Mouse (Mus musculus) heart, postnatal 0 days (tissue): ENCODE measurements around the gene Rgn. TPM values are rescaled to one million over a fixed set of nuclear protein-coding genes. Genes with fewer than 3 reads are reported as not detected.
A peak's percentile ranks its signal among the peaks of the same experiment; 100 is the strongest.

ENCODE experiments used
- ATAC-seq: fragments of 200-750 bp; cut with Nextera tagmentation; 2 replicates; pipeline ENCODE4 v1.8.0; 2017; ENCODE audit warnings: low read depth, moderate number of reproducible peaks, moderate library complexity; ENCODE audit not compliant: insufficient read depth
- DNase-seq: peaks from one replicate; pipeline ENCODE4 v3.0.0-alpha.2; 2016; ENCODE audit warnings: low spot score
- H3K27ac ChIP-seq: fragments of 300-500 bp; sonication (generic); 2 replicates; pipeline ENCODE4 v1.5.1; 2014; ENCODE audit warnings: low read depth, mild to moderate bottlenecking
- H3K27me3 ChIP-seq: fragments of 300-500 bp; sonication (generic); 2 replicates; pipeline ENCODE4 v1.6.1; 2014; ENCODE audit warnings: low read length, mixed read lengths; ENCODE audit not compliant: control insufficient read depth, insufficient read depth
- H3K36me3 ChIP-seq: fragments of 300-500 bp; sonication (generic); replicated peaks from 2 replicates; pipeline ENCODE4 v1.6.1; 2014; ENCODE audit warnings: low read length, mixed read lengths; ENCODE audit not compliant: control insufficient read depth, insufficient read depth
- H3K4me1 ChIP-seq: fragments of 300-500 bp; sonication (generic); 2 replicates; pipeline ENCODE4 v1.6.1; 2014; ENCODE audit warnings: antibody characterized with exemption; ENCODE audit not compliant: control insufficient read depth, insufficient read depth
- H3K4me2 ChIP-seq: fragments of 300-500 bp; sonication (generic); 2 replicates; pipeline ENCODE4 v1.6.1; 2014; ENCODE audit warnings: low read depth, mild to moderate bottlenecking, low read length, moderate library complexity
- H3K4me3 ChIP-seq: fragments of 300-500 bp; sonication (generic); 2 replicates; pipeline ENCODE4 v1.5.1; 2014; ENCODE audit warnings: low read depth, low read length
- H3K9ac ChIP-seq: fragments of 300-500 bp; sonication (generic); replicated peaks from 2 replicates; pipeline ENCODE4 v1.6.1; 2014; ENCODE audit warnings: low read depth, low read length, mixed read lengths
- H3K9me3 ChIP-seq: fragments of 300-500 bp; sonication (generic); replicated peaks from 2 replicates; pipeline ENCODE4 v1.6.1; 2016; ENCODE audit warnings: low read length; ENCODE audit not compliant: control insufficient read depth
- CTCF ChIP-seq: IDR thresholded peaks from 2 replicates; pipeline ENCODE4 v1.5.1; 2016; ENCODE audit warnings: antibody characterized with exemption, control low read depth, low read depth
- EP300 ChIP-seq: IDR thresholded peaks from 2 replicates; pipeline ENCODE4 v1.6.1; 2016; ENCODE audit warnings: antibody characterized with exemption, low read depth
- WGBS: fragments of 180-500 bp; shearing (Covaris S2); extraction: QIAGEN DNeasy Blood & Tissue Kit; methylation state at CpG from one replicate; pipeline ENCODE4 v1.1.7; 2014; 5-methylcytosine and 5-hydroxymethylcytosine counted together
- polyA plus RNA-seq: library from polyadenylated mRNA; unstranded; fragments of >200 nt; fragmentation: Nextera tagmentation; extraction: Ambion mirVana; gene quantifications from 2 replicates; pipeline ENCODE4 v1.2.1, GENCODE M21; 2015
- total RNA-seq: library from RNA; depleted of rRNA; stranded (reverse); fragments of >200 nt; gene quantifications from 2 replicates; pipeline ENCODE4 v1.2.3, GENCODE M21; 2014; ENCODE audit warnings: low replicate concordance

Rgn gene
- total and polyA plus RNA-seq, 2 experiments from 2014 or later = 2.8 TPM; not detected in 1

GRCm38 (mm10) chrX:20548011-20548879 is 1.3 kb upstream of the Rgn start:
- ATAC-seq (peak; percentile 66; the same call in 1 of the 2 replicates), DNase-seq (no peak)
- no peaks in the 10 kb centered on the region for H3K9me3 ChIP-seq
- peak overlapping the region; percentile 66 for H3K4me2 ChIP-seq
- 16% methylated on average over 24 of the region's 24 CpGs for WGBS
- H3K36me3 ChIP-seq = no peaks in the 10 kb centered on the region
- TF ChIP-seq CTCF (no peak), EP300 (no peak)
- no peak overlapping the region for H3K27ac ChIP-seq
- no peaks in the 10 kb centered on the region for H3K4me1 ChIP-seq
- no peaks in the 10 kb centered on the region for H3K27me3 ChIP-seq
- H3K9ac ChIP-seq = peak overlapping the region; percentile 54
- peak overlapping the region; percentile 44 for H3K4me3 ChIP-seq

DNA sequence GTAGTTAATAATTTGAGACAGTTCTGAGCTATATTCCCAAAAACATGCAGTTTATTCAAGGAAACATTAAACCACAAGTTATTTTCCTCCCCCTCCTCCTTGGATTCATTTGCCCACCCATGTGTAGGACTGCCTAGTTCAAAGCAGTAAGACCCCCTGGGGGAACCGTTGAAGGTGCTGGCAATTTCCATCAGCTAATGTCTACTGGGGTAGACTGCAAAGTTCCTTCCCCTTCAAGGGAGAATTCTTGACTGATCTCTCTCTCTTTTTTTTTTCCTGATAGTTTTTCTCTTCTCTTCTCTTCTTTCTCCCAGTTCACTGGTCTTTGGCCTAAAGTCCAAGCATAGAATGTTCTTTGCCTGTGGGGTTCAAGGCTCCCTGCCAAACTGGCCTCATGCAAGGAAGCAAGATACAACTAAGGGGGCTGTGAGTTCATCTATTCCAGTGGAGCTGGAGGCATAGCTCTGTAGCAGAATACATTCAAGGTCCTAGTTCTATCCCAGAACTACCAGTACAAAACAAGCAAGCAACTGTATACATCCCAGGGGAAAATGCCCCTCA is 627 bp upstream of the Rgn start:
- peak overlapping the region; percentile 66; the same call in 1 of the 2 replicates for H3K4me2 ChIP-seq
- WGBS = 41% methylated on average over 1 of the region's 1 CpGs
- no peak overlapping the region for H3K9ac ChIP-seq
- no peaks in the 10 kb centered on the region for H3K36me3 ChIP-seq
- no peak overlapping the region for H3K4me3 ChIP-seq
- H3K4me1 ChIP-seq = no peaks in the 10 kb centered on the region
- H3K9me3 ChIP-seq = no peaks in the 10 kb centered on the region
- no peak for ATAC-seq
- TF ChIP-seq EP300 = no peak
- no peak for TF ChIP-seq CTCF
- no peaks in the 10 kb centered on the region for H3K27me3 ChIP-seq
- DNase-seq = no peak
- H3K27ac ChIP-seq = no peak overlapping the region

GRCm38 (mm10) chrX:20552199-20552598 is 2.6 kb downstream of the Rgn start:
- ATAC-seq (no peak), DNase-seq (no peak)
- TF ChIP-seq EP300 (no peak), CTCF (no peak)
- WGBS = 78% methylated on average over 2 of the region's 2 CpGs
- Histone ChIP-seq H3K27me3 (no peaks in the 10 kb centered on the region), H3K4me1 (no peaks in the 10 kb centered on the region), H3K4me3 (no peak overlapping the region), H3K9ac (no peak overlapping the region), H3K4me2 (no peak overlapping the region), H3K27ac (no peak overlapping the region), H3K36me3 (no peaks in the 10 kb centered on the region), H3K9me3 (no peaks in the 10 kb centered on the region)

- Histone ChIP-seq H3K27me3 (no peaks in the 10 kb centered on the region), H3K9ac (no peak overlapping the region), H3K27ac (no peak overlapping the region), H3K4me3 (no peak overlapping the region), H3K4me2 (no peak overlapping the region), H3K9me3 (no peaks in the 10 kb centered on the region), H3K4me1 (no peaks in the 10 kb centered on the region), H3K36me3 (no peaks in the 10 kb centered on the region)
- DNase-seq (no peak), ATAC-seq (no peak)
- TF ChIP-seq CTCF (peak; percentile 38), EP300 (no peak)
- WGBS = 46% methylated on average over 1 of the region's 1 CpGs
These were observed 12.3 kb downstream of the Rgn start for GRCm38 (mm10) chrX:20561846-20562245.

GRCm38 (mm10) chrX:20563941-20564340 is 14.4 kb downstream of the Rgn start:
- TF ChIP-seq EP300 = no peak
- H3K9me3 ChIP-seq = no peaks in the 10 kb centered on the region
- no peak for ATAC-seq
- H3K27me3 ChIP-seq = no peaks in the 10 kb centered on the region
- no peak overlapping the region for H3K27ac ChIP-seq
- no peak overlapping the region for H3K4me2 ChIP-seq
- 63% methylated on average over 4 of the region's 4 CpGs for WGBS
- H3K36me3 ChIP-seq = no peaks in the 10 kb centered on the region
- no peak overlapping the region for H3K4me3 ChIP-seq
- no peak overlapping the region for H3K9ac ChIP-seq
- DNase-seq = no peak
- no peaks in the 10 kb centered on the region for H3K4me1 ChIP-seq
